Mouse (Mus musculus): Measurements from ENCODE around the gene Dlec1.

The Dlec1 gene

GRCm38 (mm10) chr9:119101992-119102782, at the start of gene Dlec1:
Dlec1 (plus strand) TSS chr9:119102478.
- peak; percentile 88 for DNase-seq

DNA sequence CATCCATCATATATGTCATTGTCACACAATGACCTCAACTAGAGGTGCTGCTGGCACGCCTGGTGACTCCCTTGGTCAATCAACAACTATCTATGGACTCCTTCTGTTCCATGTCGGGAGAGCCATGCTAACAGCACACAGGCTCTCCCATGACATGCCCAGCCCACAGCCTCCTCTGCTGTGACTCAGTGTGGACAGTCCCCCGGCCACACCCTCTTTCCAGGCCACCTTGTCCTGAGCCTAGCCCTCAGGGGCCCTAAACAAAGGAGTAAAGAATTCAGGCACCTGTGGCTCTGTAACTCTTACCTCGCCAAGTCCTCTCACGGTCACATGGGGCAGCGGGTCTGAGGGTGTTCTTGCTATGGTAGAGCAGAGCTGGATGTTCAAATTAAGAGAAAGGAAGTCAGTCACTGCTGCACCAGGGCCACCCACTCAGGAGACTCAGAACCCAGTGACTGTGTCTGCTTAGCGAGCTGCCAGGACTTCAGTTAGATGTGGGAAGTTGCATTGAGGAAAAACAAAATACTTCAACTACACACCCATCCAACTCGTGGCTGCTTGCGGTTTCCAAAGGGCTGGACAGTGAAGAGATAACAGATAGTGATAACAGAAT, 48.2 kb upstream of the Dlec1 start:
- DNase-seq = no peak

- DNase-seq = no peak
Measured at GRCm38 (mm10) chr9:119055336-119055735, 46.9 kb upstream of the Dlec1 start.

DNA sequence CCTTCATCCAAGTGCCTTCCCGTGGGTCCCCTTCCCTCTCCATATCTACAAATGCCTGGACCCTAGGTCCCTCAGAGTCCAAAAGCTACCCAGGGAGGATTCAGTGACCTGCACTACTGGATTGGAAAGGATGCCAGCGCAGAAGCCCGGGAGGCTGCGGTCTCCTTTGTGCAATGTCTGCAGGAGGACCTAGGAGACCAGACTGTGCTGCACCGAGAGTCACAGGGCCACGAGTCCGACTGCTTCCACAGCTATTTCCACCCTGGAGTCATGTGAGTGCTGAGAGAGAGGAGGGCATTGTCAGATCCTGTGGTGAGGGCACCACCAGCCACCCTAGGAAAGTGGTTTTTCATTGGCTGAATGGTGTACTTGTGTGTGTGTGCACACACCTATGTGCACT, 44.0 kb upstream of the Dlec1 start:
- DNase-seq = peak; percentile 33

DNA sequence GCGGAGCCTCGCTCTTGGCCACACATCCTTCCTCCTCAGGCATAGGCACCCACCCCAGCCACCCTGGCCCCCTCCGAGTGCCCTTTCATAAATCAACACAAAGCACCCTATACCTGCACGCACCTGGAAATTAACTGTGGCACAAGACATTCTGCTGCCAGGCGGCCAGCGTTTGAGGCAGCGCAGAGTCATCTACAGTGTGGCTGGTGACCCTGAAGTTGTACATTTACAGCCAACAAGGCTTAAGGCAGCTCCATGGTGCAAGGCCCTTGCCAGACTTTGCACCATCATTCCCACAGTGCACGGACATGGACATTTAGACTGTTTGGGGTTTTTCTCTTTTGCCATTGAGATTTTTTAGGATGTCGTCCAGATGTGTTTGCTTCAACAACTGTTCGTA, 41.6 kb upstream of the Dlec1 start:
- DNase-seq = peak; percentile 28

DNA sequence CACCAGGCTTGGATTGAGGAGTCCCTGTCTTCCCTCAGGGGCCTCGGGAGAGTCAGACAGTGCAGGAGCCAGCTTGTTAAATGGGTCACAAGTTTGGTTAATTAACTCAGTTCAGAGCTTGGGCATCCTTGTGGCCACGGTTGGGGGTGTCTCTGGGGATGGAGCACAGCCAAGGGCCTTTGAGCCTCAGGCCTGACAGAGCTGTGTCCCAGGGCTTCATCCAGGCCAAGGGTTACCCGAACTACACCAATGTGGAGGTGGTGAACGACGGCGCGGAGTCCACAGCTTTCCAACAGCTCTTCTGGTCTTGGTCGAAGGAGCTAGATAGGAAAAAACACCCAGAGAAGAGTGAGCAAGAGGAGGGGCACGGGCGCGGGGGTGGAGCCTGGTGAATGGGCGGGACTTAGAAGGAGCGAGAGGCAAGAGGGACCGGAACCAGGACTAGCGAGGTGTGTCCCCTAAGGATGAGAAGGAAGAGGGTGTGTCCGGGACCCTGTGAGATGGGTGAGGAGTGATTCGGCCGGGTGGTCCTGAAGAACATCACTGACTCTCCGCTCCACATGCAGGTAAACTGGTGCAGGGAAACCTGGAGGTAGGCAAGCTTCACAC, 39.1 kb upstream of the Dlec1 start:
- peak; percentile 74 for DNase-seq

GRCm38 (mm10) chr9:119064296-119064695, 38.0 kb upstream of the Dlec1 start:
- DNase-seq = no peak

DNA sequence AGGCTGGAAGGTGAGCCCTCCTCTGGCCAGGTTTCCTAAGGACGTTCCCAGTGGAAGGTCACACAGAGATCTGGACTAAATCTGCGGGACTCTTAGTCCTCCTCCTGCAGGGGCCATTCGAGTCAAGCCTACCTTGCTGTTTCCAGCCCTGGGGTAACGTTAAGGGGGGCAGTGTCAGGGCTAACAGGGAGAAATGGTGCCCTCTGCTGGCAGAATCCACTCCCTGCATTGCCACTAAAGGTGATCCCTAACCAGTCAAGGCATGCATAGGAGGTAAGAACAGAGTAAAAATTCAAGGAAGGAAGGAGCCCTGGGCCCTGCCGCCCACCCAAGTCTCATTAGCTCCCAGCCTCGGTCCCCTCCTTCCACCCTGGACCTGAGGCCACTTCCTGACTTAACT, 34.7 kb upstream of the Dlec1 start:
- peak; percentile 90 for DNase-seq

GRCm38 (mm10) chr9:119068266-119068665, 34.0 kb upstream of the Dlec1 start:
- no peak for DNase-seq

- no peak for DNase-seq
Measured at GRCm38 (mm10) chr9:119070173-119070825, 32.0 kb upstream of the Dlec1 start.

GRCm38 (mm10) chr9:119071786-119072185, 30.5 kb upstream of the Dlec1 start:
- peak; percentile 45 for DNase-seq

DNA sequence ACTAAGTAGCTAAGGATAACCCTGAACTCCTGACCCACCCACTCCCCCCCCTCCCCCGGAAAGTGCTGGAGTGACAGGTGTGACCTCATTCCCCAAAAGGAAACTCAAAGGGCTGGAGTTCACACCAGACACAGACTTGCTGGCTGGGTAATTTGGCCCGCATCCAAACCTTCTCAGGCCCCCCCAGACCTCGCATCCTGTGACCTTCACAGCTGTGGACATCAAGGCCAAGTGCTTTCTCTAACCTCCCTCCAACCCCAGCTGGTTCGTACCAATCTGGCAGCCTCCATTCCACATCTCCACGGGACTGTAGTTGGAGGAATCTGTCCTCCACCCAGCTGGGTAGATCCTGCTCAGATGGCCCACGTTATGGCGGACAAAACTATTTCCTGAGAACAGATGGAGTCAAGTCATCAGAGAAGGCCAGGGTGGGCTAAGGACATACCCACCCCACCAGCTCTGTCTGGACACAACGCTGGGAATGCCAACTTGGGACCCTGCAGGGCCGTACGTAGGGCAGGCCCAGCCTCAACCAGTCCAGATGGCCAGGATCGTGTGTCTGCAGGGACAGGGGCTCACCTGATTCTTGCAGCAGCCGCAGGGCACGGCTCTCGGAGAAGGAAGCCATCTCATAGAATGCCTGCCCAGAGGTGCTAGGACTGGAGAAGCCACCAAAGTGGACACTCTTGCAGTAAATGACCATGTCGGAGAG, 28.9 kb upstream of the Dlec1 start:
- DNase-seq = peak; percentile 81

DNA sequence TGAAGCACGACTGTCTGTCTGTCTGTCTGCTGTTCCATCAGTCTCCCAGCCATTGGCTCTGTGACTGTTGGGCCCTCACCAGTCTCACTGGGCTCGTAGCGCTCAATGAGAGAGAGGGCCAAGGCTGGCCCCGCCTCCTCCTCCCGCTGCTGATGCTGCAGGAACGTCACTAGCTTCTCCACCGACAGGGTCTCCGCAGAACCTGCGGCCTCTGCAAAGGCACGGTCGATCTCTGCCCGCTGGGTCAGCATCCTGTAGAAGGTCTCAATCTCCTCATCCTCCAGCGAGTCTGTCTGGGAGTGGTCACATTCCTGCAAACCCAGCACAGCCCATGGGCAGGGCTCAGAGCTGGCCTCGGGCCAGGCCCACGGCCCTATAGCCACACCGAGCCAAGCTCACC, 26.6 kb upstream of the Dlec1 start:
- DNase-seq = no peak

DNA sequence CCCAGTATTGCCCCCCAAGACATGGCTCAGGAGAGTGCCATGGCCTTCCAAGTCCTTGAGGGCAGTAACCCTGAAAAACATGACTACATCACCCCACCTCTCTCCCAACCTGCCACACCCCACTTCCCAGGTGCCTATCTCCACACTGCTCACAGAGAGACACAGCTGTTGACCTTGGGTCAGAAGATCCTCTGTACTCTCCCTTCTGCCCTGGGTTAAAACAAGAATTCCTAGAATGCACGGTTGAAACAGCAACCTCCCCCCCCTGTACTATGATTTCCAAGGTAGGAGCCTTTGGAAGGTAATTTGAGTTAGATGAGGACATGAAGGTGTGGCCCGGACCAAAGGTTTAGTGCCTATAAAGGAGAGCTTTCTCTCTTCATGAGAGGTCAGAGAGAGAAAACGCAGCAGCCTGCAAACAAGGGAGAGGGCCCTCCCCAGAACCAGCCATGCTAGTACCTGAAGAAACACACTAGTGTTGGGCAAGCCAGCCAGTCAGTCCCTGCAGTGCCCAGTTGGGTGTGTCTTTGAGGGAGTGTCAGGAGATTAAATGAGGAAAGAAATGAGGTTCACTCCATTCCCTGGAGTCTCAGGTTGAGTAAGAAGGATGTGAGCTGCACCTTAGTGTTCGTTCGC, 22.1 kb upstream of the Dlec1 start:
- DNase-seq = no peak

- DNase-seq = no peak
Measured at GRCm38 (mm10) chr9:119082039-119082438, 20.2 kb upstream of the Dlec1 start.

GRCm38 (mm10) chr9:119082656-119083430, 19.4 kb upstream of the Dlec1 start:
- DNase-seq = no peak

- no peak for DNase-seq
Measured at GRCm38 (mm10) chr9:119083966-119084365, 18.3 kb upstream of the Dlec1 start.

DNA sequence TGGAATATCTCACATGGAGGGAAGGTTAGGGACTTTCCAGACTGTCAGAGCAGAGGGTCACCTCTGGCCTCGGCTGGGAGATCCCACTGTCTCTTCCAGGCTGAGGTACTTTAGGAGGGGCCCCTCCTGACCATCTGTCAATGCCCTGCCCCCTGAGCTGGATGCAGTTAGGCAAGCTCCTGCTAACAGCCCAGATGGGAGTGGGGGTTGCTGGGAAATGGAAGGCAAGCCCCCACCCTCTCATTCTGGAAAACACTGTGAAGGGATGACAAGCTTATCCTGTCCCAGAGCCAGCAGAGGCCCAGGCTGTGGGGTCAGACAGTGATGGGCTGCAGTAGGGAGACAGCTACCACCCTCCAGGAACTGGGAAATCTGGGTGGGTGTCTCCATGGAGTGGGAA, 15.8 kb upstream of the Dlec1 start:
- DNase-seq = no peak

- DNase-seq = no peak
Measured at GRCm38 (mm10) chr9:119087309-119087708, 15.0 kb upstream of the Dlec1 start.

DNA sequence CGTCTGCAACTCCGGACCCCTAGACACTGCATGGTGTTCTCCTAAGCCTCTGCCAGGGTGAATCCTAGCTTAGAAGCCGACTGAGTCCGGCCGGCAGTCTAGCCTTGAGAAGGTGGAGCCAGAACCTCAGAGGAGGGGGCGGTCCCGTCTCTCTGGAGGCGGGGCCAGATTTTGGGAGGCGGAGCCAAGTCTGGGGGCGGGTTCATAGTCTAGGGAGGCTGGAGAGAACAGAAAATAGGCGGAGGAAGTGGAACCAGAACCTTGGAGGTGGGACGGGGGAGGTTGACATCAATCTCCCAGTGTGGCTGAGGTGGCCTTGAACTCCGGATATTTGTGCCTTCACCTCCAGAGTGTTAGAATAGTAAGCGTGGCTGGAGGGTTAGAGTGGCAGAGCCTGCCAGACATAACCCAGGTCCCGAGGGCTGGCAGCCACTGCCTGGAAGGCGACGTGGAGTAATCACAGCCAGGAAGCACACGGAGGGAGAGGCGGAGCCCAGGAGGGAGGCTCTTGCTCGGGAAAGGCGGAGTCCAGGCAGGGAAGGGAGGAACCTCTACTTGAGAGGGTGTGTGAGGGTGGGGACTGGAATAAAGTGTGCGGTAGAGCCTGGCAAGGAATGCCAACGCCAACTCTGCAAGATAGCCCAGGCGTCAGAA, 14.0 kb upstream of the Dlec1 start:
- DNase-seq = peak; percentile 95

DNA sequence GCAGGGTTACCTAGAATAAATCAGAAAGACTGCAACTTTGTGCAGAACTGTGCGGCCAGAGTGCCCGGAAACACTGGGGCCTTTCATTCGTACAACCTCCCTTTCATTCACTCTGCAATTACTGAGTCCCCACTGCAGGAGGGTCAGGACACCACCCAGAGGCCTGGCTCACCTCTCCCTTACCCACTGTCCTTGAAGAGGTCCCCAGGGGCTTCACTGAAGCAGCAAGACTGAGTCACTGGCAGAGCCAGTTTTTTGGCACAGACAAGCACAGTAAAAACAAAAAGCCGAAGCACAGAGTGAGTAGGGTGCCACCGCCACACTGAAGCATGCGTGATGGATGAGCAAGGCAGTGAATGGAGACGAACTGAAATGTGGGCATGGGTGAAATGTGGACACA, 12.8 kb upstream of the Dlec1 start:
- DNase-seq = no peak
